Mouse (Mus musculus): ENCODE measurements around the gene N4bp2l1. TPM values are rescaled to one million over a fixed set of nuclear protein-coding genes. Genes with fewer than 3 reads are reported as not detected.

The N4bp2l1 gene
- total RNA-seq, 2 experiments from 2014 or later: 3.0 to 3.8 TPM

- H3K4me3 ChIP-seq: no peak overlapping the region
- no peak for TF ChIP-seq CTCF (IDR thresholded peaks at IDR 0.05)
- intact Hi-C loops (cut with DNase I): no loop called here
- H3K27ac ChIP-seq: no peak overlapping the region
- DNase-seq: no peak
Measured at GRCm38 (mm10) chr5:150574885-150575284, 22.1 kb downstream of the N4bp2l1 start.

DNA sequence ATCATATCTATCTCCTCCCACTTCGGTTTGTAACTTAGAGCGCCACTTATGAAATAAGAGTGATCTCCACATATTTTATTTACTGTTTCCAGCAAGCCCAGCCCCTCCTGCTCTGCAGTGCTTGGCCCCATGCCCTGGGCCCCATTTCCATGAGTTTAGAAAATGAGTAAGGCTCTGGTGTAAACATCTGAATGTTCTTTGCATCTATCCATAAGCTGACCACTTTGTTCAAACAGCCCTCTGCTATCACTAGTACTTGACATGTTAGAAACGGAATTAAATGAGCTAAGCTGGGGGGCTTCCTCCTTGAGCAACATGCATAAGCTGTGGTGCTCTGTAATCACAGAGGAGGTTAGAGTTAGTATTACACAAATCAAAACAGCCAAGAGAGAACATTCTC lies 22.6 kb downstream of the N4bp2l1 start:
- TF ChIP-seq CTCF (IDR thresholded peaks at IDR 0.05): no peak
- Histone ChIP-seq H3K4me3 (no peak overlapping the region), H3K27ac (no peak overlapping the region)
- intact Hi-C loops (cut with DNase I): no loop called here
- DNase-seq: no peak

DNA sequence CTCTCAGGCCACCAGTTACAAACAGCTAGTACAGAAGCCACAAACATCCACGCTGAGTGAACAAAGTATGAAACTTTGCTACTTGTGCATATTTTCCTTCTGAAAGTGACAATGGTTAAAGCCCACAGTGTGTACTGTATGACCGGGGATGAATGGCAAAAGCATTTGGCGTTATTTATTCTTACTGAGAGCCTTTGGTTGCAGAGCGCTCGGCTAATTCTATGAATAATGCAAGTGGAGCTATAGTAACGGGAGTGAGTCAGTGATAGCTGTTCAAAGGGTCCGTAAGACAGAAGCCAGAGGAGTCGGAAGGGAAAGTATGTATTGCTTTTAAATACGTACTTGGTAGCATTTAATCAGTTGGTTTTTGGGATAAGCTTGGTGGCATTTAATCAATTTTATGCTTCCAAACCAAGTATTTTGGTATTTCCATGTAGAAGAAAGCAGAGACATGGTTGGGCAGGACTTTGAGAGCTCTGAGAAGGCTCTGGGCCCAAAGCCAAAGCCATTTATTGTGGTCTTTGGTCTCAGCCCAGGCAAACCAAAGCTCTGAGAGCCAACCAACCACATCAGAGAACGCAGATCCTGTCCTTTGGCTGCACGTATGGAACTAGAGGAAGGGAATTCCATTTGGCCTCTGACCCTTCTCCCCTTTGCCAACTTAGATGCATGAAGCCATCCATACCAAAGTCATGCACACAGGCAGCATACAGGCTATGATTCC lies 26.3 kb downstream of the N4bp2l1 start:
- no peak for TF ChIP-seq CTCF (IDR thresholded peaks at IDR 0.05)
- intact Hi-C loops (cut with DNase I): no loop called here
- Histone ChIP-seq H3K4me3 (no peak overlapping the region), H3K27ac (no peak overlapping the region)
- no peak for DNase-seq

DNA sequence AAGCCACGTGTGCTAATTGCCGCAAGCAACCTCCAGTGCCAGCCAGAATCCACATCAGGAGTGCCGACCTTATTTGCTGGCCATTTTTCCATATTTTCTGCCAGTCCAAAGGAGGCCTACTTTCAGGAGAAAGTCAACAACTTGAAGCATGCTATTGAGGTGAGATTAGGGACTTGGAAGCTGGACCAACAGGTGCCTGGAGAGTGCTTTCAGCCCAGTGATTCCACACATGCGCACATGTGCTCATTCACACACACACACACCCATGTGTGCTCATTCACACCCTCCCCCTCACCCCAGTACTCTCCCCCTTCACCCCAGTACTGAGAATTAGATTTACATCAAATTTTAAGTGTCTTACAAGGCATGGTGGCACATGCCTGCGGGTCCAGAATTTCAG lies 30.0 kb downstream of the N4bp2l1 start:
- Histone ChIP-seq H3K27ac (no peak overlapping the region), H3K4me3 (no peak overlapping the region)
- intact Hi-C loops (cut with DNase I): no loop called here
- no peak for TF ChIP-seq CTCF (IDR thresholded peaks at IDR 0.05)
- DNase-seq: no peak

GRCm38 (mm10) chr5:150566226-150566625 lies 30.8 kb downstream of the N4bp2l1 start:
- H3K4me3 ChIP-seq: no peak overlapping the region
- no peak for TF ChIP-seq CTCF (IDR thresholded peaks at IDR 0.05)
- no peak for DNase-seq
- no peak overlapping the region for H3K27ac ChIP-seq
- intact Hi-C loops (cut with DNase I): no loop called here

- no peak overlapping the region for H3K27ac ChIP-seq
- intact Hi-C loops (cut with DNase I): no loop called here
- no peak for DNase-seq
- TF ChIP-seq CTCF (IDR thresholded peaks at IDR 0.05): no peak
- H3K4me3 ChIP-seq: no peak overlapping the region
Measured at GRCm38 (mm10) chr5:150564426-150564825, 32.6 kb downstream of the N4bp2l1 start.

GRCm38 (mm10) chr5:150561783-150562182 lies 35.2 kb downstream of the N4bp2l1 start:
- no peak overlapping the region for H3K27ac ChIP-seq
- no peak for DNase-seq
- intact Hi-C loops (cut with DNase I): no loop called here
- H3K4me3 ChIP-seq: no peak overlapping the region
- no peak for TF ChIP-seq CTCF (IDR thresholded peaks at IDR 0.05)

- intact Hi-C loops (cut with DNase I): no loop called here
- TF ChIP-seq CTCF (IDR thresholded peaks at IDR 0.05): no peak
- Histone ChIP-seq H3K27ac (no peak overlapping the region), H3K4me3 (no peak overlapping the region)
- no peak for DNase-seq
Measured at GRCm38 (mm10) chr5:150561376-150561775, 35.6 kb downstream of the N4bp2l1 start.

DNA sequence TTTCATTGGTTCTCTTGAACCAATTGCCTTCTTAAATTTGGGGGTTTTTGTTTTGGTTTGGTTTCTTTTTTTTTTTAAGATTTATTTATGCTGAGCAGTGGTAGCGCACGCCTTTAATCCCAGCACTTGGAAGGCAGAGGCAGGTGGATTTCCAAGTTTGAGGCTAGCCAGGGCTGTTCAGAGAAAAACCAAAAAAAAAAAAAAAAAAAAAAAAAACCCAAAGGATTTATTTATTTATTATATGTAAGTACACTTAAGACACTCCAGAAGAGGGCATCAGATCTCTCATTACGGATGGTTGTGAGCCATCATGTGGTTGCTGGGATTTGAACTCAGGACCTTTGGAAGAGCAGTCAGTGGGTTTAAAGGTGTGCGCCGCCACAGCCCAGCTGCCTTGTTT lies 36.1 kb downstream of the N4bp2l1 start:
- no peak overlapping the region for H3K27ac ChIP-seq
- no peak for DNase-seq
- no peak for TF ChIP-seq CTCF (IDR thresholded peaks at IDR 0.05)
- intact Hi-C loops (cut with DNase I): no loop called here
- no peak overlapping the region for H3K4me3 ChIP-seq

DNA sequence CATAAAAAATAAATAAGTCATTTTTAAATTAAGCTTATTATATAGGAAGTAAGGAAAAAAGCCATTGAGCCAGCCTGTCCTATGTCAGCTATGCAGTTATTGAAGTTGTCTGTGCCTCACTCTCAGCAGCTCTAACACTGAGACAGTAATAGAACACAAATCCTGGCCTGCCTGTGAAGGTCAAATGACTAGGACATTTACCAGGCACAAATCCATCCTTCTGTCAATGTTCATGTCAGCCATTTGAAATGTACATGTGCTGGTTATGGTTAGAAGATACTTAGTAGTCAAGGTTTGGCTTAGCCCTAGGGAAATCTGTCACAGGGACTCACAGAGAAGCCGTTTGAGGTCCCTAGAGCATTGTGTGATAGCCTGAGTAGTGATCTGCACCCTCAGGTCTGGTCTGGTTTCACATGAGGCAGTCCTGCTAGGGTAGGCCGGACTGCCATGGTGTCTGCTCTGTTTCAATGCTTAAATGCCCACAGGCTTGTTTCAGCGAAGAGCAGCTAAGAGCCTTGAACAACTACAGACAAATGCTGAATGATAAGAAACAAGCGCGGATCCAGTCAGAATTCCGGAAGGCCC lies 37.4 kb downstream of the N4bp2l1 start:
- H3K27ac ChIP-seq: no peak overlapping the region
- DNase-seq: no peak
- H3K4me3 ChIP-seq: no peak overlapping the region
- intact Hi-C loops (cut with DNase I): no loop called here
- no peak for TF ChIP-seq CTCF (IDR thresholded peaks at IDR 0.05)

DNA sequence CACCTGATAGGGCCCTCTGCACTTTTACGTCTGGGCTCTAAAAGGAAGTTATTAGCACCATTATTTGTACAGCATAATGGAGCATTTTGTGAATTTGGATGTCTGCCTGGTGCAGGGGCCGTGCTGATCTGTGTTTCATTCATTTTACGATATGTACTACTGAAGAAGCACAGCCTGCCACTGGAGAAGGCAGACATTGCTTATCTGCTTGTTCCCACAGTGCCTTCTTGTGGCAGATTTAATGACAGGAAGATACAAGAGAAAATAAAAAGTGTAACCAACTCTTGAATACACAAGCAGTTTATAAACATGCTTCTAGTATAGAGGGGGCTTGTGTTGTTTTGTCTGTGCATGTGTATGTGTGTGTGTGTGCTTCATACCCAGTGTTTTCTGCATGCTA lies 45.4 kb downstream of the N4bp2l1 start:
- intact Hi-C loops (cut with DNase I): no loop called here
- DNase-seq: no peak
- no peak overlapping the region for H3K4me3 ChIP-seq
- no peak overlapping the region for H3K27ac ChIP-seq
- TF ChIP-seq CTCF (IDR thresholded peaks at IDR 0.05): no peak

GRCm38 (mm10) chr5:150543184-150543583 lies 53.8 kb downstream of the N4bp2l1 start:
- intact Hi-C loops (cut with DNase I): no loop called here
- no peak overlapping the region for H3K27ac ChIP-seq
- H3K4me3 ChIP-seq: no peak overlapping the region
- no peak for TF ChIP-seq CTCF (IDR thresholded peaks at IDR 0.05)
- DNase-seq: no peak

DNA sequence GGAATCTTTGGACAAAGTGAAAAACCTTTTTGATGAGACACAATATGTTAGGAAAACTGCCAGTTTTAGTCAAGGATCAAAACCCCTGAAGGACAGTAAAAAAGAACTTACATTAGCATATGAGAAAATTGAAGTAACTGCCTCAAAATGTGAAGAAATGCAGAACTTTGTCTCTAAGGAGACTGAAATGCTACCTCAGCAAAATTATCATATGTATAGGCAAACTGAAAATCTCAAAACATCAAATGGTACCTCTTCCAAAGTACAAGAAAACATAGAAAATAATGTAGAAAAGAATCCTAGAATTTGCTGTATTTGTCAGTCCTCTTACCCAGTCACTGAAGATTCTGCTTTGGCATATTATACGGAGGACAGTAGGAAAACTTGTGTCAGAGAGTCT lies 55.7 kb downstream of the N4bp2l1 start:
- Histone ChIP-seq H3K27ac (no peak overlapping the region), H3K4me3 (no peak overlapping the region)
- TF ChIP-seq CTCF (IDR thresholded peaks at IDR 0.05): no peak
- intact Hi-C loops (cut with DNase I): no loop called here
- DNase-seq: no peak

DNA sequence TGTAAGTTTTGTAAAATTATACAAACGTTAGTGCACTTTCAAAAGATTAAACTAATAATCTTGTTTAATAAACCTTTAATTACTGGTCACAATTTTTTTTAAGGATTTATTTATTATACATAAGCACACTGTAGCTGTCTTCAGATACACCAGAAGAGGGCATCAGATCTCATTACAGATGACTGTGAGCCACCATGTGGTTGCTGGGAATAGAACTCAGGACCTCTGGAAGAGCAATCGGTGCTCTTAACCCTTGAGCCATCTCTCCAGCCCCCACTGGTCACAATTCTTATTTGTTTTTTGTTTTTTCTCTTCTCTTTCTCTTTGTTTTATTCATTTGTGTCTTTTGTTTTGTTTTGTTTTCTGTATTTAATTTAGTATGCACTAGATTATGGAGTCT lies 71.7 kb downstream of the N4bp2l1 start:
- intact Hi-C loops (cut with DNase I): no loop called here
- Histone ChIP-seq H3K27ac (no peak overlapping the region), H3K4me3 (no peak overlapping the region)
- no peak for TF ChIP-seq CTCF (IDR thresholded peaks at IDR 0.05)
- no peak for DNase-seq

Measured in gastrocnemius, adult 2 months (tissue).